Mouse (Mus musculus) heart, postnatal 36 days (tissue): Measurements from ENCODE around the gene Ankfn1. TPM values are rescaled to one million over a fixed set of nuclear protein-coding genes. Genes with fewer than 3 reads are reported as not detected.
A peak's percentile ranks its signal among the peaks of the same experiment; 100 is the strongest.

ENCODE experiments used
- DNase-seq, 2 experiments: peaks; one replicate each; pipeline ENCODE4 v3.0.0; 2021 to 2022
- intact Hi-C: fragments of 180-260 bp; cut with DNase I; formaldehyde crosslinking; loops from one replicate; pipeline ENCODE4 v1.15.1; 2025
- total RNA-seq, 2 experiments: library from RNA; stranded (reverse); gene quantifications; 2 replicates each; pipeline ENCODE4 v1.2.3; 2021

Gene Ankfn1
- total RNA-seq, 2 experiments from 2014 or later: not detected

GRCm38 (mm10) chr11:89476927-89477326, 300.5 kb downstream of the Ankfn1 start:
- intact Hi-C loops: no loop called here
- no peak for DNase-seq

DNA sequence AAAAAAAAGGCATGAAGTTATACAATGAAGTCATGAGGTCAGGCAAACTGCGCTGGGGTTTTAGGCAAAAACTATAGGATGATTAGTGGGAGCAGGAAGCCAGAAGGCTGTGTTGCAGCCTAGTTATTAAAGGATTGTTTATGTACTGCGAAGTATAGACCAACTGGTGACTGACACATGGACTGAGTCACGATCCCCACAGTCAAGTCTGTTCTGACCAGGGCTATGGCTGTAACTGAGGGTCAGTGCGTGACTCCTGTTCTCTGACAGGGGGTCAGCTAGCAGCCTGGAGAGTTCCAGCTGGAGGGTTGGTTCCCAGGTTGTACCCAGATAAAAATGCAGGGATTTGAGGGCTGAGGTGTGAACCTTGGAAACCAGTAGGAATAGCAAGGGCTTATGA, 301.4 kb downstream of the Ankfn1 start:
- DNase-seq: no peak
- intact Hi-C loops: no loop called here

- DNase-seq: no peak
- intact Hi-C loops: no loop called here
Observed at GRCm38 (mm10) chr11:89472871-89473270, 304.6 kb downstream of the Ankfn1 start.

GRCm38 (mm10) chr11:89465381-89465780, 312.1 kb downstream of the Ankfn1 start:
- intact Hi-C loops: no loop called here
- DNase-seq: no peak

- intact Hi-C loops: no loop called here
- DNase-seq: no peak
Observed at GRCm38 (mm10) chr11:89462216-89462615, 315.2 kb downstream of the Ankfn1 start.

GRCm38 (mm10) chr11:89459437-89459836, 318.0 kb downstream of the Ankfn1 start:
- peak in 1 of 2 experiments; percentile 7 for DNase-seq
- intact Hi-C loops: no loop called here

DNA sequence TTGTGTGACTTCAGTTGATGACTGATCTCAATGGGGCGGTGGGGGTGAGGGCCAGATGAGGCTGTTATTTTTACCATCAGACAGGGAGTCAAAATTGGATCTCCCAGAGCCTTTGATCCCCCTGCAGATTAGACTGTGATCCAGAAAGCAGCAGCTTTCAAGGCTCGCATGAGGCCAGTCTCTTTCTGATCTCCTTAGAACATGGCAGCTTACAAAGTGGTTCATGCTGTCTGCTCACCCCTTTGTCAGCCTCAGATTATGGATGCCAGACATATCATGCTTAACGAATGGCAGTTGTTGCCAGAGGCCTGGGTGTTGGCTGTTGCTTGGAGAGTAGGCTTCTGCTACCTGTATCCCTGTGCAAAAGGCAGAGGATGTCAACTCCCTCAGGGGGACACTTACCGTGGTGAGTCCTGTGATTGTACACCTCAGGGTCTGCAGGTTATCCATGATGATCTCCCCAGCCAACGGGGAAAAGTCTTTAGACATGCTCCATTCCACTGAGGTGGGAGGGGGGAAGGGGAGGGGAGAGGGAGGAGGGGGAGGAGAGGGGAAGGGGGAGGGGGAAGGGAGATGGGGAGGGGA, 321.7 kb downstream of the Ankfn1 start:
- intact Hi-C loops: no loop called here
- no peak for DNase-seq

DNA sequence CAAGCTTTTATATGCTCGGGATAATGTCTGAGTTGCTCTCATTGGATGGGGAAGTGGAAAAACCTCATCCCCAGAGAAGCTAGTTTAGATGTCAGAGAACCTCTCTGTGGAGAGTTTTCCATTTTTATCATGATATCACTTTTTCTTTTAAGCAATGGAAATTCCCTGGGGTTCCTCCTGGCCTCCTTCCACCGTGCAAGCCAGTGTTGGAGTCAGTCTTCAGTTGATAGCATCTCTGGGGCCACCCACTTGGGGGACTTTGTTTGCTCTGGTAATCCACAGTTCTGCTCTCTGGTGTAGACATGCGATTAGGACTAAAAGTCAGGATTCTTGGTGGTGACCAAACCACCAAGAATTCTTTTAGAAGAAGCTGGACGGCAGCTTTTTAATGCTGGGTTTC, 322.8 kb downstream of the Ankfn1 start:
- intact Hi-C loops: no loop called here
- DNase-seq: no peak

DNA sequence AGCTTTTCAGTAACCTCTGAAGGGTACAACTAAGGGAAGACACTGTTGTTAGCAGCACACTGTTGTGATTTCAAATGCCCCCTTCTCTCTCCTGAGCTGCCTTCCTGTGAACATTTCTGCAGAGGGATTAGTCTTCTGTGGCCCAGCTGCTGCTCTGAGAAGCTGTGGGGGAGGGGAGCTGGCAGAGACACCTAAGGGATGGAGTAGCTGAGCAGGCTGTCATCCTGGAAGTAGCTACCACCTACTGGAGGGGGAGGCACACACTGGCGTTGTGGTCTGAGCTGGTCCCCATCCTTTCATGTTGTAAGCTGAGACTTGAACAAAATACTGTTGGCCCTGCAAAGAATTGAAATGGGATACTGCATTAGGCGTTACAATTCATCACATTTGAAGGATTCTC, 324.6 kb downstream of the Ankfn1 start:
- intact Hi-C loops: no loop called here
- no peak for DNase-seq

DNA sequence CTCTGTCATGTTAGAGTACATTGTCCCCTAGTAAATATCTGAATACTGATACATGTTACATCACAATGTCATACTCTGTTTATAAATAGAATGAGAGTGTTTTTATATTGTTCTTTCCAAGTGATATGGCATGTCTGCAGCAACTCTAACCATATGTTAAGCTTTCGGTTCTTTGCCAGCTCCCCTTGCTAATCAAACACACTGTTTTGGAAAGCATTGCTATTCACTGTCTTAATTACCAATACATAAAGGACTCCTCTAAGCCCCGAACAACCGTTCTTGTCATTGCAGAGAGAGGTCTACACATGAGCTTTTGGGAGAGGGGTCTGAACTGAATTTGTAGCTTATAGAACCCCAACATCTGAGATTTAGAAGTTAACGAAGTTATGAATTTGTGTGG, 327.0 kb downstream of the Ankfn1 start:
- DNase-seq: no peak
- intact Hi-C loops: no loop called here

- no peak for DNase-seq
- intact Hi-C loops: no loop called here
Observed at GRCm38 (mm10) chr11:89448986-89449385, 328.5 kb downstream of the Ankfn1 start.

DNA sequence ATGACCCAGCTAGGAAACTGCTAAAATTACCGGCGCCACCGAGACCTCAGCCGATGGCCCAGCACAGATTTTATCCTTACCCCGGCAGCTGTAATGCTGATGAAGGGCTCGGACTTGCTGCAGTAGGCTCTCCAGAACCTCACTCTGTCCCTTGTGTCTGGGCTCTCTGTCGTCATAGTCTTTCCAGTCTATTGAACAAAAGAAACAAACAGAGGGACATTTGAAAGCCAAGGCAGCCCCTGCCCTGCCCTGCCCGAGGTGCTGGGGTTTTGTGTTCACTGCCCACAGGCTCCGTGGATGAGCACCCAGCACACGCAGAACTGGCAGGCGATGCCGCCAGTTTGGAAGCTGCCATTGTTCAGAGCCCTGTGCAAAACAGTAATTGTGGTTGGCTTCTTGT, 330.0 kb downstream of the Ankfn1 start:
- intact Hi-C loops: no loop called here
- no peak for DNase-seq

- DNase-seq: no peak
- intact Hi-C loops: no loop called here
Observed at GRCm38 (mm10) chr11:89440566-89440965, 336.9 kb downstream of the Ankfn1 start.

- no peak for DNase-seq
- intact Hi-C loops: no loop called here
Observed at GRCm38 (mm10) chr11:89424358-89424757, 353.1 kb downstream of the Ankfn1 start.

GRCm38 (mm10) chr11:89422637-89423036, 354.8 kb downstream of the Ankfn1 start:
- no peak for DNase-seq
- intact Hi-C loops: no loop called here

- intact Hi-C loops: no loop called here
- no peak for DNase-seq
Observed at GRCm38 (mm10) chr11:89420767-89421438, 356.6 kb downstream of the Ankfn1 start.

- intact Hi-C loops: no loop called here
- no peak for DNase-seq
Observed at GRCm38 (mm10) chr11:89419863-89420262, 357.6 kb downstream of the Ankfn1 start.

GRCm38 (mm10) chr11:89418644-89419043, 358.8 kb downstream of the Ankfn1 start:
- no peak for DNase-seq
- intact Hi-C loops: no loop called here

DNA sequence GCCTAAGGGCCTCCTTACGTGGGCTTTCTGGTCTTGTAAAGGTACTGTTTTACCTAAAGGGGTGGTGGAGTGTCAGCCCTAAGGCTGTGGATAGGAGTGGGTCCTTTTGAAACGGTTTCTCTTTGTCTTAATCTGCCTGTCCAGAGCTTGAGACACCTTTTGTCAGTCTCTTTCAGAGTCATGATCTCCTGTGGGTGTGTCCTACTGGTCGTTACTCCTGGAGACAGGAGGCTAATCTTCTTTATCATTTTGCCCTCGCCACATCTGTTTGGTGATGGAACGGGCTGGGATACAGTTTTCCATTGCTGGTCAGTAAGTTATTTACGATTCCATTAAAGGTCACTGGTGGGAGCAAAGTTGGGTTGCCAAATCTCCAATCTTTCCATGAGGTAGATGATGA, 360.7 kb downstream of the Ankfn1 start:
- no peak for DNase-seq
- intact Hi-C loops: no loop called here

GRCm38 (mm10) chr11:89408774-89409173, 368.7 kb downstream of the Ankfn1 start:
- intact Hi-C loops: no loop called here
- DNase-seq: no peak

GRCm38 (mm10) chr11:89404489-89404888, 373.0 kb downstream of the Ankfn1 start:
- DNase-seq: no peak
- intact Hi-C loops: no loop called here

DNA sequence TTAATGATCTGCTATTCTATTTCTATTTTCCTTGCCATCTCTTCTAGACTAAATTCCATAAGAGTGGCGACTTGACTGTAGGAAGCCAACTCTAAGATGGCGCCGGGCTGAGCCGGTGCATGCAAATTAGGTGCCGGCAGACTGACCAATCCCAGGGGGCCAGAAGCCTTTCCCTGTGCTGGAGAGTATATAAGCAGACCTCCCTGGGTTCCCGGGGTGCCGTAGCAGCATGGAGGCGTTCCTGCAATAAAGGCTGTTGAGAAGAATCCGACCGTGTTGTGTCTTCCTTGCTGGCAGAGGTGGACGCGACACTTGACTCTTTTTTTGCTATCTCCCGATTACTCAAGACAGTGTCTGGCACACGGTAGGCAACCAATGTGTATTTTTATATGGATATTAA, 374.0 kb downstream of the Ankfn1 start:
- intact Hi-C loops: no loop called here

GRCm38 (mm10) chr11:89388851-89389250, 388.6 kb downstream of the Ankfn1 start:
- peak in 1 of 2 experiments; percentile 3 for DNase-seq
- intact Hi-C loops: no loop called here

More for the DNA sequence above, 374.0 kb downstream of the Ankfn1 start:
- DNase-seq: no peak
